Mouse (Mus musculus) T-helper 1 cell (primary cell): ENCODE data around the gene Dnah5.
"Not testable (repeated sequence)": the region's sequence is repeated elsewhere in the genome, so short reads cannot be mapped to it uniquely, and the experiment has no call there.

Experiments used
- in situ Hi-C: fragments of 300-600 bp; cut with MboI, MseI; formaldehyde crosslinking; loops from one replicate; pipeline ENCODE4 v1.15.1; 2025; ENCODE audit warnings: high pct_unique_total_duplicates

Dnah5 gene

GRCm38 (mm10) chr15:28299438-28299837 is 95.9 kb downstream of the Dnah5 start:
- in situ Hi-C loops: no loop called here

DNA sequence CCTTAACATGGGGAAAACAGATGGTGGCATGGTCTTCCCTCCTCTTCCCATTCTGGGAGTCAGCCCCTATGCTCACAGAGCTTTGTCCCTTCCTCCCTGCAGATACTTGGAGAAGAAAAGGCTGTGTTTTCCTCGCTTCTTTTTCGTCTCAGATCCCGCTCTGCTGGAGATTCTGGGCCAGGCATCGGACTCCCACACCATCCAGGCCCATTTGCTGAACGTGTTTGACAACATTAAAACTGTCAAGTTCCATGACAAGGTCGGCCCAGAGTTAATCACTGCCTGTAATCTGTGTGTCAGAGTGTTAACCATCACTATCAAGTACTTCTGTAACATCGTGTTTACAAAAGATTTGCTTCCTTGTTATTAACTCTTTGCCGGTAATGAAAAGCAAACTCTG is 103.6 kb downstream of the Dnah5 start:
- in situ Hi-C loops: no loop called here

DNA sequence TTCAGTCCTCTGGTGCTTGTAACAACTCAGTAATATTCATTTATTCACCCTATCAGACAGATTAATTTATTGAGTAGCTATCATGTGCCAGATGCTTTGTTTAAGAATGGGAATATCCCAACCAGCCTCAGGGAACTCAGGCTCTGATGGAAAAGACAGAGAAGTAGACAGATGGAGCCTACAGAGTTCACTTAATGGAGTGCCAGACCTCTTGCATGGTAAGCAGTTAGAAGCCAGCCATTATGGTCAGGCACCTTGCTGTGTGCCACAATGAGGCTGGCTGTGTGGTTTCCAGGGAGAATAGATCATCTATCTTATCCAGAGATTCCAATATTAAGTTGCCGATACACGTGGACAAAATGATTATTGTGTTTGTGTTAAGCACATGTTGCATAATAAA is 104.3 kb downstream of the Dnah5 start:
- in situ Hi-C loops: no loop called here

GRCm38 (mm10) chr15:28310516-28310915 is 107.0 kb downstream of the Dnah5 start:
- in situ Hi-C loops: no loop called here

DNA sequence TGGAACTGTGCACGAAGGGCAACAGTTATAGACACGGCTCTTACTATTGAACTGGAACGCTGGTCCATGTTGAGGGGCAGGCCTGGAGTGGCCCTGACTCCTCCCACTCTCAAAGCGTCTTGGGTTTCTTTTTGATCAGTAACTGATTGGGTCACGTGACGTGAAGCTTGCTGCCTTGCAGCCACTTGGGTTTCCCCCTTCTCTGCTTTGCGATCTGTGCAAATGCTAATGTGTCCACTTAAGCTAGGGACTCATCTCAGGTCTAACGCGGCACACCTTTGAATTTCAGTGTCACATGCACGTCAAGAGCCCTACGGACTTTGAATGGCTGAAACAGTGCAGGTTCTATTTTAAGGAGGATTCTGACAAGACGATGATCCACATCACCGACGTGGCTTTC is 109.9 kb downstream of the Dnah5 start:
- in situ Hi-C loops: no loop called here

GRCm38 (mm10) chr15:28315812-28316528 is 112.4 kb downstream of the Dnah5 start:
- in situ Hi-C loops: no loop called here

- in situ Hi-C loops: loop anchor here (5.0 kb wide), 1 partner anchor 35 kb away; no protein-coding TSS in a partner anchor
These were observed 119.0 kb downstream of the Dnah5 start for GRCm38 (mm10) chr15:28322533-28322932.

GRCm38 (mm10) chr15:28326985-28327384 is 123.4 kb downstream of the Dnah5 start:
- in situ Hi-C loops: no loop called here

DNA sequence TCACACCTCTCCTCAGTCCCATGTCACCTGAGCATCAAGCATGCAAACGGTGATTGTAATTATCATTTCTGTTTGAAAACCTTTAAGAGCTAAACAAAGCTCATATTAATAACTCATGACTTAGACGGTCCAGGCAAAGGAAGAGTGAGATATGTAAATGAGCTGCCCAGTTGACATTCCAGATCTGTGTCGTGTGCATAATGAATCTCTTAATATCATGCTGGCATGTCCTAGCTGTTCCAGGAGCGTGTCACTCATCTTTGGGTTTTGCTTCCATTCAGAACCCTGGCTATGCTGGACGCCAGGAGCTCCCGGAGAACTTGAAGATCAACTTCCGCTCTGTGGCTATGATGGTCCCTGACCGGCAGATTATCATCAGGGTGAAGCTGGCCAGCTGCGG is 123.9 kb downstream of the Dnah5 start:
- in situ Hi-C loops: no loop called here

- in situ Hi-C loops: no loop called here
These were observed 137.6 kb downstream of the Dnah5 start for GRCm38 (mm10) chr15:28341151-28341550.

DNA sequence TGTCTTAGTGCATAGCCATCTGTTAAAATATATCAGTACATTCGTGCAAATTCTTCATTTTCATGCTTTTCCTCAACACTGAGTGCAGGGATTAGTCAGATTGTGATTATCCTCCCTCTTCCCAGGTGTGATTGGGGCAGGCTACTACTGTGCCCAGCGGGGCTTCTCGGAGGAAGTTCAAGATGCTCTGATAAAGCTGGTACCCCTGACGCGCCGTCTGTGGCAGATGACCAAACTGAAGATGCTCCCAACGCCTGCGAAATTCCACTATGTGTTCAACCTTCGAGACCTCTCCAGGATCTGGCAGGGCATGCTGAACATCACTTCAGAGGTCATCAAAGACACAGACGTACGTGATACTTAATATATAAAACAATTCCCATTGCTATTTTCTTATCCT is 164.0 kb downstream of the Dnah5 start:
- in situ Hi-C loops: no loop called here

GRCm38 (mm10) chr15:28370431-28370830 is 166.9 kb downstream of the Dnah5 start:
- in situ Hi-C loops: no loop called here

DNA sequence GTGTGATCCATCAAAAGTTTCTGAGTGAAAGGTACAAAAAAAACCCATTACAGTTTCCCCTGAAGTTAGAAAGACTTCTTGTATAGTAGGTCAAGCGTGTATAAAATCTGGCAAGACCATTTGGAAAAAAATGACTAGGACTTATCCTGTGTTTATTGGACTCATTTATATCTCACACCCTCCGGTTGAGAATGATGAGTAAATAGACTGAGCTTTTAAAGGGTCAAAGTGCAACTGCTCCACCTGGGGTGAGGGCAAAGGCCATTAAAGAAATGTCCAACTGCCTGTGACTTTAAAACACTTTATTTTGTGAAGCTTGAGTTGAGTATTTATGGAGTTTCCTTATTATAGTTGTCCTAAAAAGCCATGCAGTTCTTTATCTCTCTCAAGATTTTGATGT is 168.0 kb downstream of the Dnah5 start:
- in situ Hi-C loops: no loop called here

DNA sequence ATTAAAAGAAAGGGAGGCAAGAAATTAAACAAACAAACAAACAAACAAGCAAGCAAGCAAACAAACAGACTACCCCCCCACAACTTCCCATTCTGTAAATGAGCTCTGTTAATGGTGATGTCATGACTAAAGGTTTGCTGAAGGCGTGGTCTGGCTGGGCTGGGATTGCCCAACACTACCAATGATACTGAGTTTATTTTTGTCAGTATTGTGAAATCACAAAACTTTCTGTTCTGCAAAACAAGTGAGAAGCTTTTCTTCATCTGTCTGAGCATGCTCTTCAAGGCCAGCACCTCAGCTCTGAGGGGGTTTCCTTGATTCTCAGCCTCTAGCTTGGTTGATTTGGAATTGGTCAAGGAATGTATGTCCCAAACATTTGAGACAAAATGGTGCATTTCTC is 170.8 kb downstream of the Dnah5 start:
- in situ Hi-C loops: no loop called here

DNA sequence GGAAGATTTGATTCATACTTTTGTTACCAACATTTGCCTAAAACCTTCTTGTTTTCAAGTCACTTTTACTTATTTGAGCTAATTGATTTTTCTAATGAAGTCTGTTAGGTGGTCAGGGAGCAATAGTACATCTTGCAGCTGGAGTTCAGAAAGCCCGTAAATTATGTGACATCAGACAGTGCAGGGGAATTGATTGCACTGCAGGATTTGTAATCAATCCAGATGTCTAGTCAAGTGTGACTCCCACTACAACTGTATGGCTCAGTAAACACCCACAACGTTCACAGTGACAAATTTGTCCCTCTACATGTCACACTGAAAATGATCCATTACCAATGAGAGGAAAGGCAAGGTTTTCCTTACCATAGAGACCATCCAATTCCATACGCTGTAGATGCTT is 177.4 kb downstream of the Dnah5 start:
- in situ Hi-C loops: no loop called here

DNA sequence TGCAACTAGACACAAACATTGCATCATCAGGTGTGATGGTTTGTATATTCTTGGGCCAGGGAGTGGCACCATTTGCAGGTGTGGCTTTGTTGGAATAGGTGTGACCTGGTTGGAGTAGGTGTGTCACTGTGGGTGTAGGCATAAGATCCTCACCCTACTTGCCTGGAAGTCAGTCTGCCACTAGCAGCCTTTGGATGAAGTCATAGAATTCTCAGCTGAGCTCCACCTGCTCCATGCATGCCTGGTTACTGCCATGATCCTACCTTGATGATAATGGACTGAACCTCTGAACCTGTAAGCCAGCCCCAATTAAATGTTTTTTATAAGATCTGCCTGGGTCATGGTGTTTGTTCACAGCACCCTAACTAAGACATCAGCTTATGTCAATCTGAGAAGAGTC is 190.2 kb downstream of the Dnah5 start:
- in situ Hi-C loops: not testable (repeated sequence)

GRCm38 (mm10) chr15:28395481-28395880 is 191.9 kb downstream of the Dnah5 start:
- in situ Hi-C loops: no loop called here

DNA sequence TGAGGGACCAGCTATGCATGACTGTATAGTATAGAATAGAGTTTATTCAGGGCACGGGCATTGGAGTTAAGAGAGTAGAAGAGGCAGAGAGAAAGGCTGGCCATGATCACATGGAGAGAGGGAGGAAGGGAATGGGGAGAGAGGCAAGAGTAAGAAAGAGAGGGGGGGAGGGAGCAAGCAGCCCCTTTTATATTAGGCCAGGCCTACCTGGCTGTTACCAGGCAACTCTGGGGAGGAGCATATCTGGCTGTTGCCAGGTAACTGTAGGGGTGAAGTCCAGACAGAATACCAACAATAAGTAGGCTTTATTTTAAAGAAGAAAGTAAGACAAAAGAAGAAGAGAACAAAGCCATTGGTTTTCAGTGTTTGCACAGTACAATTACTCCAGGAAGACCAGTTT is 194.9 kb downstream of the Dnah5 start:
- in situ Hi-C loops: no loop called here

DNA sequence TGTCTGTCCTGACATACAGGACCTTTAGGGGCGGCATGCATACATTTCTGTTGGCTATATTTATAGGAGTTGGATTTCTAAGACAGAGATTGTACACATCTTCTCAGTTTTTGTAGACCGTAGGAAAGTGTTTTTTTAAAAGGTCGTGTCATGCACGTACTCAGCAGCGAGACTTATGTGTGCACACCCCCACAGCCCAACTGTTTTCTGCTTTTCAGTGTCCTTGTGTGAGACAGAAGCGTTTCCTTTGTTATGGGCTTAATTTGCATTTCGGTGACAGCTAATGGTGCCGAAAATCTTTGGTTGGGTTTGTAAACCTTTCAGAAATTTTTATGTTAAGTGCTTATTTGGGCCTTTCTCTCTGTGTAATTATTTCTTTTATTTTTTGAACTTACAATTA is 195.7 kb downstream of the Dnah5 start:
- in situ Hi-C loops: no loop called here

DNA sequence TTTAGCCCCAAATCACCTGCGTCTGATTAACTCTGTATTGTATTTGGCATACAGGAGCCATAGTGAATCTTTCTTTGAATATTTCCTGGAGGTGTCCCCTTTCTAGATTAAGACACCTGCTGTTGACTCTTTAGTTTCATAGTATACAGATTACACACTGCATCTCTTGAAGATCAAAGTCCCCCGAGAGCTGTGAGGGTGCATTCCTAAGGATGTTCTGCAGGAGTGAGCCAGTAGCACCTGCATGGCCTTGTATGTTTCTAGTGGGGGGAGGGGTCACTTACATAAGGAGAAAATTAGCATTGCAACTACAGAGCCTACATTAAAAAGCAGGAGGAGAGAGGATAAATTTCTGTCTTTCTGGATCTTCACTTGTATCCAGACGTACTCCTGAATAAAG is 201.1 kb downstream of the Dnah5 start:
- in situ Hi-C loops: no loop called here

- in situ Hi-C loops: no loop called here
These were observed 201.6 kb downstream of the Dnah5 start for GRCm38 (mm10) chr15:28405136-28405535.

DNA sequence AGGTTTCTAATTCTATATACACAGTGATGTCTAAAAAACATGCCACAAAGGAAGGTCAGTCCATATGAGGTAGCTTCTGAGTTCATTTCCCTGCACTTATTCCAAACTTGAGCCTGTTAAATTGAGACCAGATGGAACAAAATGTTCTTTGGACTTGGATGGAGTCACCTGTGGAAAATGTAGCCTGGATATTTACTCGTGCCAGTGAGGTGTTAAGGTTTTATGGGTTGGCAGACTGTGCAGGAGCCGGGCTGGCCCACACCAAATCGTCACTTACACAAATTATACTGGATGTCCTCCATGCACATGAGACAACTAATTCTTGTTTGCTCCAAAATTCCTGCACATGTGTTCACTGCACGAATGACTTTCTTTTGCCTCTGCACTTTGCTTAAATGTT is 236.2 kb downstream of the Dnah5 start:
- in situ Hi-C loops: no loop called here

DNA sequence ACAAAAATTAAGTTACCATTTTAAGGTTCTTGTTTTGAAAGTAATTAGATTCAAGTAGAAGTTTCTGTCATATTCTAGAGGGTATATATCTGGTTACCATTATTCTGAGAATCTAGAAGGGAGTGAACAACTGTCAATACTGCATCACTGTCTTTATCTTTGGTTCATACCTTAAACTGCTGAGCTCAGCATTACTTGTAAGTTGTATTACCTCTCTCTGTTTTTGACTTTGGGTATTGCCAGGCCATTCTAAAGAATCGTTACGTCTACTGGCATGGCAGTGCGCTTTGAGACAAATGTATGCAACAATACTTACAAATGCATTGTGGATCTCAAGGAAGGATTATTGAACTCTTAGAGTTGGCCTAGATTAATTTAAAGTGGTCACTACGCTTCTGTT is 240.9 kb downstream of the Dnah5 start:
- in situ Hi-C loops: no loop called here
